Mouse (Mus musculus): ENCODE results near the gene Aimp1.

DNA sequence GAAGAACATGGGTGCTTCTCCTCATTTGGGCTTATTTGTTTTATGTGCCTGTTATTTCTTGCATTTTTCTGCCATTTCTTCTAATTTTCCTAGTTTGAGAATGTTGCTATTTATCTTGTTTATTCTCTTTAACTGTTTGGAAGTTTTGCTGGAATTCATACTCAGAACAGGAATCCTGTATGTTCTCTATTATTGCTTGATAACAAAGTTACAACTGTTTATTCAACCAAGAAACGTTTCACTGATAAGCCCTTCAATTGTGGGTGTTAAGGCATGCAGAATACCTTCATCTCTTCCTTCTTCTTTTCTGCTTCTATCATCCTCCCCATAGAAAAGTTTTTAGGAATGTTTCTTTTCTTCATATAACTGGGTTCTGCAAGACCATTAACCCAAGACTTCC is 37.4 kb downstream of the Aimp1 start:
- TF ChIP-seq CTCF (IDR thresholded peaks at IDR 0.05; ENCODE audit: extremely low read depth, insufficient read depth, insufficient read length, insufficient replicate concordance) (no peak), POLR2A (IDR thresholded peaks at IDR 0.05; ENCODE audit: low read depth, low read length) (no peak)
